Mouse (Mus musculus): ENCODE measurements around the gene Gpbp1l1.

Gene Gpbp1l1

GRCm38 (mm10) chr4:116557306-116558121 lies at the start of gene Gpbp1l1:
TSS of gene Gpbp1l1 (plus strand) at chr4:116557658.
- peak; percentile 97 to 98 for DNase-seq (ENCODE audit: low spot score in 2 of 2)

GRCm38 (mm10) chr4:116531109-116531508 lies 26.3 kb upstream of the Gpbp1l1 start:
- DNase-seq (ENCODE audit: low spot score in 2 of 2): no peak

- no peak for DNase-seq (ENCODE audit: low spot score in 2 of 2)
These were observed 21.1 kb upstream of the Gpbp1l1 start for GRCm38 (mm10) chr4:116536351-116536750.

- no peak for DNase-seq (ENCODE audit: low spot score in 2 of 2)
These were observed 19.7 kb upstream of the Gpbp1l1 start for GRCm38 (mm10) chr4:116537737-116538136.

- DNase-seq (ENCODE audit: low spot score in 2 of 2): no peak
These were observed 7.0 kb upstream of the Gpbp1l1 start for GRCm38 (mm10) chr4:116550432-116550831.

GRCm38 (mm10) chr4:116553035-116553434 lies 4.4 kb upstream of the Gpbp1l1 start:
- DNase-seq (ENCODE audit: low spot score in 2 of 2): no peak

- DNase-seq (ENCODE audit: low spot score in 2 of 2): peak; percentile 61 to 67
These were observed 1.8 kb upstream of the Gpbp1l1 start, which contains the start of gene Tmem69 for GRCm38 (mm10) chr4:116555413-116556300. TSS of gene Tmem69 (minus strand) at chr4:116555936.

GRCm38 (mm10) chr4:116556561-116557305 lies 725 bp upstream of the Gpbp1l1 start:
- peak; percentile 87 to 90 for DNase-seq (ENCODE audit: low spot score in 2 of 2)

- no peak for DNase-seq (ENCODE audit: low spot score in 2 of 2)
These were observed 859 bp downstream of the Gpbp1l1 start for GRCm38 (mm10) chr4:116558151-116558882.

- no peak for DNase-seq (ENCODE audit: low spot score in 2 of 2)
These were observed 38.3 kb downstream of the Gpbp1l1 start for GRCm38 (mm10) chr4:116595793-116596192.

- no peak for DNase-seq (ENCODE audit: low spot score in 2 of 2)
These were observed 38.9 kb downstream of the Gpbp1l1 start, which contains the start of gene Ccdc17 for GRCm38 (mm10) chr4:116596379-116596778. TSS of gene Ccdc17 (plus strand) at chr4:116596654.

GRCm38 (mm10) chr4:116596978-116597881 lies 39.8 kb downstream of the Gpbp1l1 start:
- DNase-seq (ENCODE audit: low spot score in 2 of 2): peak; percentile 80 to 88

GRCm38 (mm10) chr4:116612621-116613020 lies 55.2 kb downstream of the Gpbp1l1 start:
- no peak for DNase-seq (ENCODE audit: low spot score in 2 of 2)

GRCm38 (mm10) chr4:116615237-116615636 lies 57.8 kb downstream of the Gpbp1l1 start:
- no peak for DNase-seq (ENCODE audit: low spot score in 2 of 2)

- no peak for DNase-seq (ENCODE audit: low spot score in 2 of 2)
These were observed 67.4 kb downstream of the Gpbp1l1 start for GRCm38 (mm10) chr4:116624831-116625230.

GRCm38 (mm10) chr4:116626658-116627358 lies 69.3 kb downstream of the Gpbp1l1 start:
- DNase-seq (ENCODE audit: low spot score in 2 of 2): peak; percentile 70 to 84

GRCm38 (mm10) chr4:116627359-116627716 lies 69.9 kb downstream of the Gpbp1l1 start:
- DNase-seq (ENCODE audit: low spot score in 2 of 2): peak; percentile 84 to 91

- peak; percentile 65 to 67 for DNase-seq (ENCODE audit: low spot score in 2 of 2)
These were observed 70.5 kb downstream of the Gpbp1l1 start, which contains the start of gene Nasp for GRCm38 (mm10) chr4:116627722-116628662. TSS of gene Nasp (minus strand) at chr4:116627941.

Measured in urinary bladder, postnatal 4 days (tissue).